In the genomic region with DNA sequence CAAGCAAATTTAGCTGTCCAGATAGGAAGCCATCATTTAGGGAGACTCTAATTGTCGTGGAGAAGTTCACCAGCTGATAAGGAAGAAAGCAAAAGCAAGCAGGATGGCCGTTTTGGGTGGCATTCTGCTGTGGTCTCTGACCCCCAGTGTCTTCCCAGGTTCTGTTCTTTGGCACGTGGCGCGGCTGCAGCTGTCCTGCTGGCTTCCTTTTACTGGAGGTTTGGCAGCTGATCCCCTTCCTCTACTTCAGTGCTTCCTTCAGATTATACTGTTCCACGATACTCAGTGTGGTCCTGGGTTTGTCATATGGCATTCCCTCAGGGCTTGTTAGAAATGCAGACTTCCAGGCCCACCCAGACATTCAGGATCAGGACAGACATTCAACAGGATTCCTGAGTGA, we compare ENCODE assay signal across 21 mouse cellular contexts.
DNase-seq lines count a peak whose midpoint lies in the region; ATAC-seq and TF ChIP-seq lines count a peak whose summit lies in the region.
"Had no signal": no experiment of that assay in that cellular context is flagged by ENCODE, and none has a peak within 500 bp of the region (broad histone marks: within the 10 kb centered on the region; RNA-seq: fewer than 3 reads in every experiment).

No protein-coding gene starts in this region.

- H3K27ac ChIP-seq in heart, embryonic 11.5 days (ENCODE audit: low read depth, low read length) = no peak overlapping the region
- no peak overlapping the region for H3K27ac ChIP-seq in gastrocnemius, adult 2 months
- H3K27ac ChIP-seq: embryonic facial prominence, embryonic 15.5 days; forebrain, embryonic 15.5 days; hindbrain, embryonic 14.5 days; limb, embryonic 15.5 days; liver, embryonic 14.5 days; lung, embryonic 15.5 days had no signal

- no peak overlapping the region for H3K4me2 ChIP-seq in heart, embryonic 11.5 days
- H3K4me2 ChIP-seq: embryonic facial prominence, embryonic 15.5 days; forebrain, embryonic 15.5 days; hindbrain, embryonic 14.5 days; limb, embryonic 15.5 days; lung, embryonic 15.5 days; midbrain, embryonic 11.5 days had no signal

- H3K4me3 ChIP-seq in heart, embryonic 11.5 days (ENCODE audit: low read depth, low read length) = no peak overlapping the region
- no peak overlapping the region for H3K4me3 ChIP-seq in gastrocnemius, adult 2 months
- H3K4me3 ChIP-seq: embryonic facial prominence, embryonic 15.5 days; forebrain, embryonic 15.5 days; limb, embryonic 15.5 days; lung, embryonic 15.5 days had no signal

- no peak overlapping the region for H3K9ac ChIP-seq in heart, embryonic 11.5 days (ENCODE audit: low read depth, low read length)
- H3K9ac ChIP-seq: embryonic facial prominence, embryonic 15.5 days; forebrain, embryonic 15.5 days; hindbrain, embryonic 14.5 days; limb, embryonic 15.5 days; liver, embryonic 14.5 days; lung, embryonic 15.5 days had no signal

- TF ChIP-seq CTCF in gastrocnemius, adult 2 months (IDR thresholded peaks at IDR 0.05) = no peak

- peak; percentile 54 to 59 for DNase-seq in heart, postnatal 10 days
- DNase-seq in kidney, postnatal 4 days = peak; percentile 6 to 11
- DNase-seq in kidney, postnatal 25 days = no peak
- peak; percentile 31 for DNase-seq in Muller cell, postnatal 12 days (ENCODE audit: inconsistent ontology term)
- peak; percentile 48 for DNase-seq in gastrocnemius, adult 2 months
- DNase-seq in T-cell, adult 2 months (ENCODE audit: low spot score) = no peak
- no peak for DNase-seq in right cerebral cortex, postnatal 14 days
- DNase-seq: adrenal gland, postnatal 10 days; cerebellum, adult 2 months; kidney, adult 2 months; layer of hippocampus, adult 9-11 months; spleen, adult 18-20 months; thymus, postnatal 25 days had no signal

- no peaks in the 10 kb centered on the region for H3K9me3 ChIP-seq in heart, embryonic 11.5 days (replicated peaks; ENCODE audit: control insufficient read depth, low read length)
- H3K9me3 ChIP-seq: embryonic facial prominence, embryonic 15.5 days; forebrain, embryonic 15.5 days; limb, embryonic 15.5 days; lung, embryonic 15.5 days had no signal

- ATAC-seq in heart, embryonic 11.5 days (replicated peaks; ENCODE audit: insufficient number of reproducible peaks, low FRiP score, low TSS enrichment) = no peak
- ATAC-seq: forebrain, embryonic 15.5 days had no signal

- WGBS in heart, embryonic 11.5 days (ENCODE audit: insufficient replicate concordance) = 58% methylated on average over 6 of the region's 6 CpGs

- H3K4me1 ChIP-seq in heart, embryonic 11.5 days (ENCODE audit: control insufficient read depth, insufficient read depth, low read length) = no peaks in the 10 kb centered on the region
- H3K4me1 ChIP-seq: embryonic facial prominence, embryonic 15.5 days; forebrain, embryonic 15.5 days; lung, embryonic 15.5 days had no signal

- H3K27me3 ChIP-seq in heart, embryonic 11.5 days (ENCODE audit: control insufficient read depth, insufficient read depth, low read length) = no peaks in the 10 kb centered on the region
- H3K27me3 ChIP-seq: embryonic facial prominence, embryonic 15.5 days; forebrain, embryonic 15.5 days; limb, embryonic 15.5 days; lung, embryonic 15.5 days had no signal

- H3K36me3 ChIP-seq in heart, embryonic 11.5 days (ENCODE audit: control insufficient read depth, insufficient read depth, low read length) = no peaks in the 10 kb centered on the region
- H3K36me3 ChIP-seq: embryonic facial prominence, embryonic 15.5 days; forebrain, embryonic 15.5 days; limb, embryonic 15.5 days; lung, embryonic 15.5 days had no signal

- intact Hi-C loops in heart, postnatal 10 days (cut with DNase I) = no loop called here
- intact Hi-C loops in gastrocnemius, adult 2 months (cut with DNase I) = no loop called here

Comparison
In these comparisons a context has a peak if more than half of its experiments do, and no peak if none do; other contexts are left out.
1. DNase-seq: peak in heart, postnatal 10 days (2 of 2), kidney, postnatal 4 days (2 of 2), Muller cell, postnatal 12 days (single experiment) and gastrocnemius, adult 2 months (single experiment); none in kidney, postnatal 25 days (0 of 2), T-cell, adult 2 months (single experiment) and right cerebral cortex, postnatal 14 days (single experiment).